Mouse (Mus musculus) neural tube, embryonic 12.5 days (tissue): ENCODE data around the gene Trim15. TPM values are rescaled to one million over a fixed set of nuclear protein-coding genes. Genes with fewer than 3 reads are reported as not detected.

Experiments
- polyA plus RNA-seq: library from polyadenylated mRNA; unstranded; fragments of >200 nt; fragmentation: Nextera tagmentation; extraction: Ambion mirVana; gene quantifications from 2 replicates; pipeline ENCODE4 v1.2.1, GENCODE M21; 2016

Gene Trim15
- polyA plus RNA-seq, 1 experiment from 2014 or later, result 0.37 TPM

Other genes with a start within 250 kb of the Trim15 start
- gene H2-M9, start 224.5 kb downstream of the Trim15 start, polyA plus RNA-seq, result not detected in 2 replicates
- not detected in 2 replicates for gene H2-M1, start 195.0 kb downstream of the Trim15 start, polyA plus RNA-seq
- gene H2-M10.5, start 94.3 kb downstream of the Trim15 start, polyA plus RNA-seq, result not detected in 2 replicates
- gene H2-M10.6, start 55.0 kb downstream of the Trim15 start, polyA plus RNA-seq, result not detected in 2 replicates
- gene Trim26, start 30.1 kb downstream of the Trim15 start, polyA plus RNA-seq, result 52.1 and 56.8 TPM in 2 replicates
- gene Trim10, start 2.4 kb upstream of the Trim15 start, polyA plus RNA-seq, result 4.6 and 5.4 TPM in 2 replicates
- not detected in 2 replicates for gene Trim40, start 22.9 kb upstream of the Trim15 start, polyA plus RNA-seq
- not detected in 2 replicates for gene Trim31, start 30.9 kb upstream of the Trim15 start, polyA plus RNA-seq
- 0.41 and 1.3 TPM in 2 replicates for gene Rnf39, start 75.7 kb upstream of the Trim15 start, polyA plus RNA-seq
- gene Ppp1r11, start 84.5 kb upstream of the Trim15 start, polyA plus RNA-seq, result 147 and 155 TPM in 2 replicates
- 72.3 and 82.2 TPM in 2 replicates for gene Znrd1, start 91.3 kb upstream of the Trim15 start, polyA plus RNA-seq
- gene Znrd1as, start 91.4 kb upstream of the Trim15 start, polyA plus RNA-seq, result 6.0 and 6.2 TPM in 2 replicates
- gene 2410137M14Rik, start 114.0 kb upstream of the Trim15 start, polyA plus RNA-seq, result 0.47 TPM in 1 of 2 replicates, not detected in the other
- 1.7 and 1.9 TPM in 2 replicates for gene H2-M5, start 122.3 kb upstream of the Trim15 start, polyA plus RNA-seq
- 208 and 210 TPM in 2 replicates for gene Zfp57, start 134.0 kb upstream of the Trim15 start, polyA plus RNA-seq
- gene Mog, start 156.2 kb upstream of the Trim15 start, polyA plus RNA-seq, result 1.0 and 1.3 TPM in 2 replicates
- 44.6 and 47.0 TPM in 2 replicates for gene Gabbr1, start 178.8 kb upstream of the Trim15 start, polyA plus RNA-seq
- gene Olfr90, start 221.3 kb upstream of the Trim15 start, polyA plus RNA-seq, result 0.11 TPM in 1 of 2 replicates, not detected in the other
- gene Olfr91, start 231.1 kb upstream of the Trim15 start, polyA plus RNA-seq, result not detected in 2 replicates